Mouse (Mus musculus) liver, embryonic 16.5 days (tissue): ENCODE results near the gene Gper1. TPM values are rescaled to one million over a fixed set of nuclear protein-coding genes. Genes with fewer than 3 reads are reported as not detected.

Experiments used
- ATAC-seq: fragments of 200-750 bp; cut with Nextera tagmentation; 2 replicates; pipeline ENCODE4 v1.8.0; 2017; ENCODE audit warnings: low read depth, mild to moderate bottlenecking, moderate number of reproducible peaks, moderate library complexity
- H3K27ac ChIP-seq: fragments of 300-500 bp; sonication (generic); 2 replicates; pipeline ENCODE4 v1.5.1; 2014; ENCODE audit warnings: mild to moderate bottlenecking, low read length
- H3K27me3 ChIP-seq: fragments of 300-500 bp; sonication (generic); 2 replicates; pipeline ENCODE4 v1.6.1; 2014; ENCODE audit warnings: low read depth, low read length, mixed read lengths; ENCODE audit not compliant: control insufficient read depth, insufficient read depth
- H3K36me3 ChIP-seq: fragments of 300-500 bp; sonication (generic); 2 replicates; pipeline ENCODE4 v1.6.1; 2014; ENCODE audit warnings: mild to moderate bottlenecking; ENCODE audit not compliant: control insufficient read depth, insufficient read depth
- H3K4me1 ChIP-seq: fragments of 300-500 bp; sonication (generic); 2 replicates; pipeline ENCODE4 v1.6.1; 2014; ENCODE audit warnings: low read depth, low read length, mixed read lengths; ENCODE audit not compliant: control insufficient read depth
- H3K4me2 ChIP-seq: fragments of 300-500 bp; sonication (generic); 2 replicates; pipeline ENCODE4 v1.6.1; 2014; ENCODE audit warnings: low read depth, low read length, mixed read lengths
- H3K4me3 ChIP-seq: fragments of 300-500 bp; sonication (generic); 2 replicates; pipeline ENCODE4 v1.5.1; 2014; ENCODE audit warnings: low read depth, mild to moderate bottlenecking, low read length
- H3K9ac ChIP-seq: fragments of 300-500 bp; sonication (generic); 2 replicates; pipeline ENCODE4 v1.6.1; 2014; ENCODE audit warnings: low read depth, low read length
- H3K9me3 ChIP-seq: fragments of 300-500 bp; sonication (generic); replicated peaks from 2 replicates; pipeline ENCODE4 v1.6.1; 2016; ENCODE audit warnings: low read length; ENCODE audit not compliant: control insufficient read depth
- WGBS: fragments of 180-500 bp; shearing (Covaris S2); extraction: QIAGEN DNeasy Blood & Tissue Kit; methylation state at CpG from one replicate; pipeline ENCODE4 v1.1.7; 2014; ENCODE audit not compliant: insufficient replicate concordance; 5-methylcytosine and 5-hydroxymethylcytosine counted together
- polyA plus RNA-seq: library from polyadenylated mRNA; unstranded; fragments of >200 nt; fragmentation: Nextera tagmentation; extraction: Ambion mirVana; gene quantifications from 2 replicates; pipeline ENCODE4 v1.2.1, GENCODE M21; 2015

Gper1 gene
- polyA plus RNA-seq: 0.07 and 0.15 TPM in 2 replicates

DNA sequence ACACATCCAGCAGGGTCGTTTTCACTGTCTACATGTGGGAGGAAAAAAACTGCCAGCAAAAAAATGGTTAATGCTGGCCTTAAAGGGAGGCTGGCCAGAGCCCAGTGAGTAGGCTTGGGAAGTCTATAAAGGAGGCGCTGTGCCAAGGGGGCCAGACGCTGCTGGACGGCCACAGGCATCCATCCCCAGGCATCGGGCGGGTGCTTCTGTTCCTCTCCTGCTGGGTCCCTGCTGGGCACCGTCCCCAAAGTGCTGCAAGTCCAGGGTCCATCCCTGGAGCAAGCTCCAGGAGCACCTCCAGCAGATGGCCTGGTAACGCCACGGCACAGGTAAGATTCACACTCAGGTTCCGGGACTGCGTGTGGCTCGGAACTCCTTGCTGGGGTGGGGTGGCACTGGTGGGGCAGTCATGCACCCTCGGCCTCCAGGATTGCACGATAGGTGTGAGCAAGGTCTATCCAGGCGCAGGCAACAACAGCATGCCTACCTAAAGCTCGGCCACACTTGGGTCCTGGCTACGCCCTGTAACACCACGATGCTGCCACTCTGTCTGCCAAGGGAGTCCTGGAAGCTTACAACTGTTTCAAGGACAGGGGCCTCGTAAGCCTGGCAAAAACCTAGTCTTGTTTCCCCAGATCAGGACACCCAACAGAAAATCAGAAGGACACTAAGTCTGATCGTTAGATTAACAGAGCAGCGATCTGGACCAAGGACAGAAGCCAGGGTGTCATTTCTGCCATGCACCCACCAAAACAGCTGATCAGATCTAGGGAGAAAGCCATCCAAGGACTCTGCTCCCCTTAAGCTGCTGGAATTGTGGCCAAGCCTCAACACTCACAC is at the start of gene Gper1:
TSS of gene Gper1 (plus strand) at position 126 of the 840 bp plus-strand sequence.
- H3K9ac ChIP-seq: no peak within 1 kb of the TSS
- ATAC-seq: no peak
- no peaks in the 10 kb centered on the region for H3K9me3 ChIP-seq
- WGBS: 71% methylated on average over 21 of the region's 21 CpGs
- no peak within 1 kb of the TSS for H3K4me3 ChIP-seq
- H3K27ac ChIP-seq: no peak within 1 kb of the TSS
- no peaks in the 10 kb centered on the region for H3K27me3 ChIP-seq
- no peaks in the 10 kb centered on the region for H3K4me1 ChIP-seq
- H3K36me3 ChIP-seq: no peaks in the 10 kb centered on the region
- no peak within 1 kb of the TSS for H3K4me2 ChIP-seq

DNA sequence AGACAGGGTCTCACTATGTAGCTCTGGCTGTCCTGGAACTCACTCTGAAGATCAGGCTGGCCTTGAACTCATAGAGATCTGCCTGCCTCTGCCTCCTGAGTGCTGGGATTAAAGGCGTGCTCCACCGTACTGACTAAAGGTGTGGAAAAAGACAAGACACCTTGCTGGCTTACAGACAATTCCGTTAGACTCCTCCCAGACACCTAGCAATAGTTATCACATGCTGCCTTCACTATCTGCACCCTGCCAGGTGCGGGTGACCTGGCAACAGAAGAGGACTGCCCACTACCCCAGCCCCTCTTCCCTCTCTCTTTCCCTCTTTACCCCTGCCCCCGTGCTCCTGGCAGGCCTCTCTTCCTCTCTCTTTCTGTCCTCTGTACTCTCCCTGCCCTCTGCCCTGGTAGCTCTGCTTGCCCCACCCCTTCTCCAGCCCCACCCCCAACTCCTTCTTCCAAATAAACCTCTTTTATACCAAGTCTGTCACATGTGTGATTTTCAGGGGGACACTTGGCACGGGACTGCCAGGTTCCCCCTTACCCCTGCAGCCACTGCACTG is 49.0 kb upstream of the Gper1 start:
- Histone ChIP-seq H3K4me2 (no peak overlapping the region), H3K4me1 (peaks cover 79% of the 10 kb centered on the region), H3K9me3 (no peaks in the 10 kb centered on the region), H3K27me3 (no peaks in the 10 kb centered on the region), H3K9ac (peak overlapping the region; percentile 24; the same call in 1 of the 2 replicates), H3K4me3 (no peak overlapping the region), H3K27ac (peak overlapping the region; percentile 46; the same call in 1 of the 2 replicates), H3K36me3 (no peaks in the 10 kb centered on the region)
- ATAC-seq: no peak
- WGBS: 53% methylated on average over 6 of the region's 6 CpGs

DNA sequence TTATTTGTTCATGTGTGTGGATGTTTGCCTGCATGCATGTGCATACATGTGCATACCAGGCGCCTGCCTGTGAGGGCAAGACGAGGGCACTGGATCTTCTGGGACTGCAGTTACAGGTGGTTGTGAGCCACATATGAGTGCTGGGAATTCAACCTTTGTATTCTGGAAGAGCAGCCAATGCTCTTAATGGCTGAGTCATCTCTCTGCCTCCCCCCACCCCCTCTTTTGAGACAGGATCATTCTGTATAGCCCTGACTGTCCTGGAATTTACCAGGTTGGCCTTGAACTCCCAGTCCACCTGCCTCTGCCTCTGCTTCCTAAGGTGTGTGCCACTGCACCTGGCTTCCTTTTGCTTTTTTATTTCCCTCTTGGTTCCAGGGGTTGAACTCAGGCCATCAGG is 48.1 kb upstream of the Gper1 start:
- Histone ChIP-seq H3K9ac (no peak overlapping the region), H3K27me3 (no peaks in the 10 kb centered on the region), H3K4me1 (peaks cover 84% of the 10 kb centered on the region), H3K4me3 (no peak overlapping the region), H3K9me3 (no peaks in the 10 kb centered on the region), H3K4me2 (no peak overlapping the region), H3K27ac (peak overlapping the region; percentile 39; the same call in 1 of the 2 replicates), H3K36me3 (no peaks in the 10 kb centered on the region)
- ATAC-seq: no peak
- 62% methylated on average over 2 of the region's 2 CpGs for WGBS

DNA sequence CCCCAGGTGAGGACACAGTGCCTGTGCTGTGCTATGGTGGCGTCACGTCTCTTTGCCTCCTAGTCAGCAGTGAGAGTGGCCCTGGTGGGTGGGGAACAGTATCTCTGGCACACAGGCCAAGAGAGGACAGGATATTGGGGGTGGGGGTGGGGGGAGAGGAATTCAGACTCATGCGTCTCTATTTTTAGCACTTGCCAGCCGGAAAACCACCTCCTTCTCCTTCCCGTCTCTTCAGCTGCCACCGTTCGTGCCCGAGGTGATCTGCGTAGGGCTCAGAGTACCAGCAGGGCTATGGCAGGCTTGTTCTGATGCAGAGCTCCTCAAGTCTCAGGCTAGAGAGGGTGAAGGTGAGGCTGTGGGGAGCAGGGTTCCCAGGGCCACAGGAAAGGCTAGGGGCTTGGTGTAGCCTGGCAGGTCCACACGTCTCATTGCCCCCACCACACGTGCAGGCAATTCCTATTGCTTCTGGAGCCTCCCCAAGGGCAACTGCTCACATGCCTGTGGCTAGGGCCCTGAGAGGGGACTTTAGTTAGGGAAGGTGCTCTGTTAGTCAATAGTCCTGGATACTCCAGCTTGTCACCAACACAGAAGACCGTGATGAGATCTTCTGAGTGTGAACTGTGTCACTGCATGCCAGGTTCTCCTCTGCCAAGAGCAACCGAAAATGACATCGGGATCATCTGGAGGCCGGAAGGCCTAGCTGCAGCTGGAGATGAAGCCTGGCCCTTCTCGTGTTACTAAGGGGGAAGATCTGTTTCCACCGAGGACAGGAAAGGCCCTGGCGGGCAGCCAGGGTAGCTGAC is 45.3 kb upstream of the Gper1 start, which contains the start of gene Gpr146:
TSS of gene Gpr146 (plus strand) at position 230 of the 803 bp plus-strand sequence.
- Histone ChIP-seq H3K27me3 (no peaks in the 10 kb centered on the region), H3K4me2 (peak within 1 kb of the TSS; percentile 96), H3K36me3 (no peaks in the 10 kb centered on the region), H3K9ac (peak within 1 kb of the TSS; percentile 54), H3K9me3 (no peaks in the 10 kb centered on the region), H3K4me3 (peak within 1 kb of the TSS; percentile 5; the same call in 1 of the 2 replicates), H3K4me1 (peaks cover 75% of the 10 kb centered on the region), H3K27ac (peak within 1 kb of the TSS; percentile 100)
- peak; percentile 12 for ATAC-seq
- WGBS: 23% methylated on average over 18 of the region's 18 CpGs

DNA sequence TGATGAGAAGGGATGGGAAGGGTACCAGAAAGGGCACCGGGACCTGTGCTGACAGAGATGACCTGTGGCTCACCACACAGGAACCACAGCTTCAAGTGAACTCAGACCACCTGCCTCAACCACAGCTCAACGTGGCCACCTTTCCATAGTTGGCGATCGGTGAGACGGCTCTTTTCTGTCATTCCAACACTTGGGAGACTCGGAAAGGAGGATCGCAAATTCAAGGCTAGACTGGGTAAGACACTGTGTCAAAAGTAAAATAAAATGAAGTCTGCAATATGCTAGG is 44.7 kb upstream of the Gper1 start:
- Histone ChIP-seq H3K9ac (peak overlapping the region; percentile 54), H3K9me3 (no peaks in the 10 kb centered on the region), H3K36me3 (no peaks in the 10 kb centered on the region), H3K4me1 (peaks cover 75% of the 10 kb centered on the region), H3K27ac (peak overlapping the region; percentile 100), H3K4me2 (peak overlapping the region; percentile 34; the same call in 1 of the 2 replicates), H3K27me3 (no peaks in the 10 kb centered on the region), H3K4me3 (no peak overlapping the region)
- ATAC-seq: no peak
- 60% methylated on average over 7 of the region's 7 CpGs for WGBS

DNA sequence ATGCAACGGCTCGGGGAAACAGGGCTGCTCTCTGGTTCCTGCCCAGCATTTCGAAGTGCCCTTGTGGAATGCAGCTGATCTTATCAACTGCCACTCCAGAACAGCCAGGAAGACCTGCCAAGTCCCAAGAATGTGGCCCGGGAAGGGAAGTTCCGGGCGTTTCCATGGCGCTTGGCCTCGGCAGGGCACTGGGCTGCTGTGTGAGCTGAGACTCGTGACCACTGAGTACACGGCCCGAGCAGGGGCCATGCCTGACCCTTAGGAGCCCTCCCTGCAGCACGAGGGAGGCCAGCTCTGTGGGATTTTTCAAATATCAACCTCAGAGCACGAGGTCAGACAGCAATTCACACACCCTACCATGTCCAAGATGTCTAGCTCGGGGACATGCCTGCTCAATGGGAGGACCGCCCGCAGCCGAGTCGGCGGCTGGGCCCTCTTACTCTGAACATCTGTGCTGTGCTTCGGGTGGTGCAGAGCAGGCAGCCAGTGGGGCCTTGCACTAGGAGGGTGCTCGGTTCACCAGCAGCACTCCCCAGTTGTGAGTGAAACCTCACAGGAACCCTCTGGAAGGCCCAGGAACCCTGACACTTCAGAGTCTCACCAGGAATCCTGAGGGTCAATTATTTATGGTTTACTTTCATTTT is 43.8 kb upstream of the Gper1 start:
- H3K9me3 ChIP-seq: no peaks in the 10 kb centered on the region
- H3K4me1 ChIP-seq: peaks cover 77% of the 10 kb centered on the region
- peak overlapping the region; percentile 99 for H3K4me3 ChIP-seq
- H3K27me3 ChIP-seq: no peaks in the 10 kb centered on the region
- no peaks in the 10 kb centered on the region for H3K36me3 ChIP-seq
- WGBS: 16% methylated on average over 21 of the region's 21 CpGs
- peak overlapping the region; percentile 96 for H3K4me2 ChIP-seq
- peak overlapping the region; percentile 100 for H3K27ac ChIP-seq
- ATAC-seq: no peak
- H3K9ac ChIP-seq: peak overlapping the region; percentile 95

DNA sequence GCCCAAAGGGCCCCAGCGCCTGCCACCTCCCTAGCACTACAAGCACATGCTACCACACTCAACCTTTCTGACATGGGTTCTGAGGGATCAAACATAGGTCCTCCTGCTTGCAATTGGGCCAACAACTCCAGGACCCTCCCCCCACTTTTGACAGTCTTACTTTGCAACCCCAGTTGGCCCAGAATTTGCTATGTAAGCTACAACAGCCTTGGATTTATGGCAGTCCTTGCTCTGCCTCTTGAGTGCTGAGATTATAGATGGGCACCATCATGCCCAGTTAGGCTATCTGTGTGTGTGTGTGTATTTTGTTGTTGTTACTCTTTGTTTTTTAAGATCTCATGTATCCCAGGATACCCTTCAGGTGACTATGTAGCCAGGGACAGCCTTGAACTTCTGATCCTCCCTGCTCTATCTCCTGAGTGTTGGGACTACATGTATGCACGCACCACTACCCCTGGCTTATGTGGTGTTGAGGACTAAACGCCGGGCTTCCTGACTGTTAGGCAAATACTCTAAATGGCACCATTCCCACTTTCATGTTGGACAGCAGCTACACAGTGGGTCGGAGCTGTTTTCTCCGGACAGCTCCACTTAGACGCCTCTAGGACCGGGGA is 43.1 kb upstream of the Gper1 start:
- Histone ChIP-seq H3K36me3 (no peaks in the 10 kb centered on the region), H3K9me3 (no peaks in the 10 kb centered on the region), H3K27me3 (no peaks in the 10 kb centered on the region), H3K4me3 (peak overlapping the region; percentile 99), H3K27ac (peak overlapping the region; percentile 100), H3K9ac (peak overlapping the region; percentile 95), H3K4me2 (peak overlapping the region; percentile 96), H3K4me1 (peaks cover 77% of the 10 kb centered on the region)
- WGBS: 5% methylated on average over 8 of the region's 8 CpGs
- peak; percentile 1; the same call in 1 of the 2 replicates for ATAC-seq
